Mouse (Mus musculus) spleen, postnatal 14 days (tissue): Measurements from ENCODE around the gene Acot7.
A peak's percentile ranks its signal among the peaks of the same experiment; 100 is the strongest.

Experiments used
- DNase-seq, 2 experiments: peaks; one replicate each; pipeline ENCODE4 v3.0.0; 2021 to 2022; ENCODE audit warnings: low spot score in 2 of 2

Gene Acot7

GRCm38 (mm10) chr4:152243241-152243891, 65.4 kb downstream of the Acot7 start:
- DNase-seq: no peak

- no peak for DNase-seq
Observed at GRCm38 (mm10) chr4:152243969-152244368, 66.0 kb downstream of the Acot7 start.

- DNase-seq: no peak
Observed at GRCm38 (mm10) chr4:152244545-152245522, 66.9 kb downstream of the Acot7 start.

DNA sequence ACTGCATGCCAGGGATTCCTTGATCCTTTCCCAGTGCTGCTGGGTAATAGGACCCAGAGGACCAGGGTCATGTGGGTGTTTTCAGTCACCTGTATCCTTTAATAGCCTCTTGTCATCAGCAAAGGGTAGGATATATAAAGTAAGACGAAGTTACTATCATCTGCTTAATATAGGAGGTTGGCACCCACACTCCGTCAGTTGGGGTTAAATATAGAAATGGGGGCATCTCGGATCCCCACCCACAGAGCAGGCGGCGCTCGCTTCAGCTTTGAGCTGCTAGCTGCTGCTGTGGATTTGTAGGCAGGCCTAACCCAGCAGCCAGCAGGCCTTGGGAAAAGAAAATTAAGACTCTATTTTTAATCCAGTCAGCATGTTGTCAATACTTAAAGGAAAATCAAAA, 68.1 kb downstream of the Acot7 start:
- no peak for DNase-seq

GRCm38 (mm10) chr4:152247195-152247594, 69.3 kb downstream of the Acot7 start:
- DNase-seq: no peak

- DNase-seq: no peak
Observed at GRCm38 (mm10) chr4:152250615-152251014, 72.7 kb downstream of the Acot7 start.

- DNase-seq: no peak
Observed at GRCm38 (mm10) chr4:152253183-152253759, 75.3 kb downstream of the Acot7 start.

DNA sequence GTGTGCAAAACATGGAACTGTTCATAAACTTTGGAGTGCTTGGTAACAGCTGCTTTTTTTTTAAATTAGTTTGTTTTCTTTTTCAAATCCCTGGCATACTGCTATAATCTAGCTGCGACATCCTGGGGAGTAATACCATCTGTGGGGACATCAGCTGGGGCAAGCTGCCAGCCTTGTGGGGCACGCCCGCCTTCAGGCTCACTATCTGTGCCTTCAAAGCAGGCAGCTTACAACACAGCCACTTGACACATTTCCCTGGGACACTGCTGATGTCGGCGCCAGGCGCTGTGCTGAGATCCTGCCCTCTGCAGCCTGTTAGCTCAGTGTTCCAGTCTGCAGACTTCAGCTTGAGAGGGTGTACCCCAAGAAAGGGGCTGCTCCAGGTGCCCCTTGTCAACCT, 79.1 kb downstream of the Acot7 start:
- peak; percentile 31 to 51 for DNase-seq

DNA sequence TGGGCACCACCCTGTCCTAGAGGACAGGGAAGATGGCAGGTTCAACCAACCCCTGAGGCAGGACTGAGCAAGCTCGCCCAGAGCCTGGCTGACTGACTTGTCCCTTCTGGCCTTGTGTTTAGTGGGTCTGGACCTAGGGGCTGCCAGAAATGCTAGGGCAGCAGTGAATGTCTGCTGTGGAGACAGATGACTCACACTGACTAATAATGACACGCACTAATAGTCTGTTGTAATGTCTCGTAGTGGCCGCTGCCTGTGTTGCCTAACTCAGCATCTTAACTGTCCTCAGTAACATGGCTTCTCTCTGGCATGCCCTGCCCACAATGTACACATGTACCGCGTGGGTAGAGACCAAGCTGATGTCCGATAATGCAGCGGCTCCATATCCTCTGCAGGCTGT, 82.5 kb downstream of the Acot7 start:
- DNase-seq: no peak

- no peak for DNase-seq
Observed at GRCm38 (mm10) chr4:152262187-152262586, 84.3 kb downstream of the Acot7 start.

GRCm38 (mm10) chr4:152263089-152263488, 85.2 kb downstream of the Acot7 start:
- no peak for DNase-seq

DNA sequence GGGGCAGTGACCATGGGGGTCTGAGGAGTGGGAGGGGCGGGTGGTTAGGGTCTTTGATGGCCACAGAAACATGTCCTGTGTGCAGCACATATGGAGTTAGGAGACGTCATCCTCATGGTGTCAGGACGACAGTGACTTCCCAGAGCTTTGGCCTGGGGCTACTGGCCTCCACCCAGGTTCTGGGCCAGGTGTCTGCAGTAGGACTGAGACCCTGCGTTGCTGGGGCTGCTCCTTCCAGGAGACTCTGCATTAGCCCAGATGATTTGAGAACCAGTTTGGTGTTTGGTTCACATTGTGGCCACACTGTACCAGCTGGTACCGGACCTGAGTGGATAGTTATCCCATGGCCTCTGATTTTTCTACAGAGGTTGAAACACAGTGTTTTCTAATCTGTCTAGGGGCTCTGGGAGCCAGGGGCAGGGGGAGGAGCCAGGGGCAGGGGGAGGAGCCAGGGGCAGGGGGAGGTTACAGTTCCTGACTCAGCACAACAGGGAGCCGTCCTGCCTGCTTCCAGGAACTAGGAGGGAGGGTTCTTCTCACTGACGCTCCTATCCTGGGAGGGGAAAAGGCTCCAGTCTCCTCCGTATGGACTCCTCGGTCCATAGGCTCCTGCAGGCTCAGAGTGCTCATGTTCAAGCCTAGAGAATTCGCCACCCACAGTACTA, 85.7 kb downstream of the Acot7 start:
- DNase-seq: no peak

DNA sequence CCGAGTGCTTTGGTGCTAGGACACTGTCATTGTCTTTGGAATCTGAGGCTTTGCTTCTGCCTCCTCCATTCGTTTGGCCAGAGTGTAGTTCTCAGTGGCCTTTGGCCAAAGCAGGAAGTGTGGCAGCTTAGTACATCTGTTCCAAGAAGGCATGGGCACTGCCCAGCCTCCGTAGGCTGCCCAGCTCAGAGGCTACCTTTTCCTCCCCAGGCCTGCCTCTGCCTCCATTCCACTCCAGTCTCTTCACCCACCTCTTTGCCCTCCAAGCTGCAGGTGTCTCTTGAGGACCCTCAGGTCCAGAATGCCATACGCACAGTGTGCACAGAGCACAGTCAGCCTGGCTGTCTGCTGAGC, 86.2 kb downstream of the Acot7 start:
- no peak for DNase-seq

- no peak for DNase-seq
Observed at GRCm38 (mm10) chr4:152264867-152265568, 87.1 kb downstream of the Acot7 start.

DNA sequence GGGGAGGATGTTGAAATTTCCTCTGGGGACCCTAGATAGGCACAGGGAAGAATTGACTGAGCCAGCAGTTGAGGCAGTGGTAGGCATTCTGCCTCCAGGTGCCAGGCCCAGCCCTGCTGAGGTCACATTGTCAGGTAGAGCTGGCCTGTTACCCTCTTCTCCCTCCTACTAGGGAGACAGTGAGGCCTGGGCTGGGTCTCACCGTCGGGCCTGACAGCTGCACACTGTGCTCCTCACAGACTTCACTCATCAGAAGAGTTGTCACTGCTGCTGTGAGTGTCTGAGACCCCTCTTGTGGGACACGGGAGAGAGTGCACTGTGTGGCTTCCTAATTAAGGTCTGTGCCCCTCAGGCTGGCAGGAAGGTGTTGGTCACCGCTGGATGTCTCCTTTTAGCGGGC, 87.9 kb downstream of the Acot7 start:
- DNase-seq: no peak

- DNase-seq: no peak
Observed at GRCm38 (mm10) chr4:152266236-152266895, 88.4 kb downstream of the Acot7 start.

- DNase-seq: no peak
Observed at GRCm38 (mm10) chr4:152267748-152268369, 89.9 kb downstream of the Acot7 start.

- DNase-seq: no peak
Observed at GRCm38 (mm10) chr4:152269967-152270366, 92.0 kb downstream of the Acot7 start.

GRCm38 (mm10) chr4:152270599-152270998, 92.7 kb downstream of the Acot7 start:
- no peak for DNase-seq

GRCm38 (mm10) chr4:152271334-152271733, 93.4 kb downstream of the Acot7 start:
- DNase-seq: no peak

DNA sequence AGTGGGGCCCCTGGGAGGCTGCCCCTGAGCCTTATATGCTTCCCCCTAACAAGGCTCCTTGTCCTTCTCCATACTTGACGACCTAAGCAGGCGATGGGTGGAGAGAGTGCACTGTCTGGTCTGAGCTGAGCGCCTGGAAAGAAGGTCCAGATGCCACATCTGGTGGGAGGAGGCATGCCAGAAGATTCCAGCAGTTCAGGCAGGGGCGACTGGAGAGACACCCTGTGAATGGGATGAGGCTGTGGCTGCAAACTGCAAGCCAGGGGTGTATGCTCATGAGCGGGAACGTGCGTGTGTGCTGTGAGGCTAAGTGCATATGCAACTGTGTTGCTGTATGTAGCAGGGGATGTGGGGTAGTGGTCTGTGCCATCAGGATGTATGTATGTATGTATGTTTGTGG, 94.1 kb downstream of the Acot7 start:
- no peak for DNase-seq
